Mouse (Mus musculus) c-Kit-positive CD71-negative TER-119-negative erythroid progenitor cells, embryonic 14.5 days (primary cell): Measurements from ENCODE around the gene Ccdc157.
"Not testable (repeated sequence)": the region's sequence is repeated elsewhere in the genome, so short reads cannot be mapped to it uniquely, and the experiment has no call there.

ENCODE experiments used
- DNase-seq: peaks from one replicate; pipeline ENCODE4 v3.0.0-alpha.2; 2013; ENCODE audit warnings: low read depth

The Ccdc157 gene

DNA sequence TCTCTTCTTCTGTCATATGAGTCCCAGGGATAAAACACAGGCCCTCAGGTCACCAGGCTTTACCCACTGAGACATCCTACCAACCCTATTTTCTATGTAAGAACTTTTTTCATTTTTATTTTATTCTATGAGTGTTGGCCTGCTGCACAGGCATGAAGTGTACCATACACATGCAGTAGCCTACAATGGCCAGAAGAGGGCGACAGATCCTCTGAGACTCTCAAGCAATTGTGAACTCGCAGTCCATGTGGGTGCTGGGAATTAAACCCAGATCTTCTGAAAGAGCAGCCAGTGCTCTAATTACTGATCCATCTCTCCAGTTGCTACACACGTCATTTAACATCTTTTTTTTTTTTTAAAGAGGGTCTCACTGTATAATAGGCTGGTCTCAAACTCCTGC is 26.6 kb downstream of the Ccdc157 start:
- DNase-seq, result no peak

DNA sequence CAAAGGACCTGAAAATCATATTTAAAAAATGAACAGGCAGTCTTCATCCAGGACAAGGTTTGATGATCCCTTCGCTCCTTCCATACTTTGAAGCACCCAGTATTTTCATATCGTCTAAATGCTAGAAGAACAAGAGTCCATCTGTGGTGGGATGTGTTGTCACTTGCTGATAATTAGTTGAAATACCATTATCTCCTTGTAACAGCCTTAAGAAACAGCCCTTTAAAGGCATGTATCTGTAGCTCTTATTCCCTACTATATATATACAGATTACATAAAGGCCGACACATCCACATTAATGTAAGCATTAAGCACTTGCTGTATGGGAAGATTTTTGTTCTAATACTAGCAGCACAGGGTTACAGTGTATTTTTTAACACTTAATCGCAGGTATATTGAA is 31.6 kb downstream of the Ccdc157 start:
- not testable (repeated sequence) for DNase-seq

DNA sequence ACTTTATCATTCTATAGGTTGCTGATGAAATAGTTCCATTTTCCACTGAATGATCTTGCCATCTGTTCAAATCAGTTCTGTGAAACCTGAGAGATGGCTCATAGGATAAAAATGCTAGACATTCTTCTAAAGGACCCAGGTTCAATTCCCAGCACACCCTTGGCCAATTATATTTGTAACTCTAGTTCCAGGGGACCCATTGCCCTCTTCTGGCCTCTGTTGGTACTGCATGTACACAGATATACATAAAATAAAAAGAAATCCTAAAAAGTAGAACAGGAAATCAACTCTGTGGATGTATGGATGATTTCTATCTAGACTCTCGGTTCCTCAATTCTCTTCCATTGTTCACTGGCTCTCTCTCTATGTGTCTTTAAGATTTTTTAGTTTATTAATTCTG is 33.0 kb downstream of the Ccdc157 start:
- no peak for DNase-seq

DNA sequence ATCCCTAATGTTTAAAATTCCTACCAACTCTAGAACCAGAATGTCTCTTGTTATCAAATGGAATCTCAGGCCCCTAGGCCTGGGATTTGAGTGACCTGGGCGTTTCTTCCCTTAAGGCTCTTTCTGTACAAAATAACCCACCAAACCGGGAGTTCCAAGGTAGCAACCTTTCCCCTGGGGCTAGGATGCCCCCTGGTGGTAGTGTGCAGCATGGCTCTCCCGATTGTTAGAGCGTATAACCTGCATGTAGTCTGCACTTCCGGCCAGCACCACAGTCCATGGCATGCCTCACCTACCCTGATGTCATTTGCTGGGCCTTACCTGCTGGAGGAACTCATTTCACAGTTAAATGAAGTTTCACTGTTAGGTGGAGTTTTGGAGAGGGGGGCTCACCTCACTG is 36.2 kb downstream of the Ccdc157 start:
- DNase-seq, result no peak

DNA sequence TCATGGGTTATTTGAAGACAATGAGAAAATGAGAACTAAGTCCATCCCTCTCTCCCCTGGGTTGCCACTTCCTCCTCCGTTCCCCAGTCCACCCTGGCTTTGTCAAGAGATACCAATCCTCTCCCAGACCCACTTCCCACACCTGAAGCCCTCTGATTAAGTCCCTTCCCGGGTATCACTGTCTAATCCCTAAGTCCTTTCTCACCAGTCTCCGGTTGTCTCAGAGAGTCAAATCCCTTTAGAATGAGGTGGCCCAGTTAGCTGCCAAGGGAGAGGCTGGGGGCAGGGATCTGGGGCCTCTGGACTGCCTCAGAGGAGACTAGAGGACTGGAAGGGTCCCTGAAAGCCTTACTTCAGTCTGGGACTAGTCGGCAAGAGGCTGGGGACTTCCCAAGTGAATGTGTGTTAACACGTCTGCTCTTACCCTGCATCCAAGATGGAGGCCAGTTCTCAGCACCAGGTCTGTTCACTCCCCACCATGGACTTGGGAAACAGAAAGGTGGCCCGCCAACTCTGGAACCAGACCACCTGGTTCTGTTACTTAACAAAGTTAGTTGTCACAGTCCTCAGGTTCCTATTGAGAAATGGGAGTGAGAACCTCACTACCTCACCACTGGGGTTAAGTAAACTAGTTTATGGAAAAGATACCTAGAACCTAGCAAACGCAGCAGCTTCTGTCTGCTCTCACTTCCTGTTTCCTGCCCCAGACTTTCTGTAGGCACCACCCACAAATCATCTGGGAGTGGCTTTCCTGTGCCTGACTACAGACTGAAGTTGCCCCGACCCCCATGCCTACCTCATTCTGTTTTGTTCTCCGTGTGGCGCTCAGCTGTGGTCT is 37.1 kb downstream of the Ccdc157 start, which contains the start of gene Sec14l2:
Sec14l2 (minus strand) TSS at position 674 of the 838 bp plus-strand sequence.
- DNase-seq, result no peak

DNA sequence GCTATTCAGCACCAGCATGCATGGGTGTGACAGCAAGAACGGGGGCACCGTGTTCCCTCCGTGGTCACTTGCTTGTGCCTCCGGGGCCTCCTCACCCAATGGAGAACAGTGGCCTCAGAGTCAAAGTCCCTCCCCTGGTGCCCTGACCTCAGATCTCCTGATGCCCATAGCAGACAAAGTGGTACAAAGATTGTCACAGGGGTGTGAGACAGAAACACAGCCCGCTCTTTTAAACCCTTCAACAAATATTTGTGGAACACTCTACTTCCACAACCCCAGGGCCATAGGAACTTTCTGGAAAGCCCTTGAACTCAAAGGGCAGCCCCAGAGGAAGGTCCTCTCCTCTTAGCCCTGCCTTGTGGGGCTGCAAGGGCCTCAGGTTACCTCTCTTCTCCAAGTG is 37.9 kb downstream of the Ccdc157 start:
- DNase-seq, result no peak

DNA sequence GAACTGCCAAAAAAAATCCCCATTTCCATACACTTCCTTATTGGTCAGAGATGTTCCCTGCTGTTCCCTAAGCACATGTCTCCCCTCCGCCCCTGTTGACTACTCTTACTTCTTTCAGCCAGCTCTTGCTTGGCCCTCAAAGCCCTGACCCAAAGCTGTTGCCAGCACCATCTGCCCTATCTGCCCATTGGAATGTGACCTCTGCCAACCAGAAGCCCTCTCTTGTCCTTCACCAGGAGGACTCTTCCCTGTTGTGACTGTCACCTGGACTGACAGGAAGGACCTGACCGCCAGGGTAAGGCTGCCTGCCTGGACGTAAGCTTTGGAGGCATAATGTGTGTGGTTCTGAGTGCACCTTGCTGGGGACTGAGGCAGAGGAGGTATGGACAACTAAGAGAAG is 38.4 kb downstream of the Ccdc157 start:
- no peak for DNase-seq

DNA sequence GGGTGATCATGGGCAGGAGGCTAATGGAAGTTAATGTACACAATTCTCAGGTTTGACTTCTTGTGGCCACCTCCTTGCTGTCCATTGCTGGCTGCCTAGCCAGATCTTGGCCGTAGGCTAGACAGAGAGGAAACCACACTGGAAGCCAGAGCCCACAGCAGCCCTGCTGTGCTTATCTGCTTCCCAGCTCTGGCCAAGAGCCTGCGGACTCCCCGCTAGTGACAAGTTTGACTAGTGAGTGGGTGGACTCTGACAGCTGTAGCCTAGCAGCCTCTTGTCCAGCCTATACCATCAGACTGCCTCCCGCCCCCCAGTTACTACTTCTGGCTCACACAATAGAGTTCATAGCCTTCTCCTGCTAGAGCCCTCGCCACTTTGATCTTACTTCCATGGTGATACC is 40.5 kb downstream of the Ccdc157 start:
- no peak for DNase-seq

DNA sequence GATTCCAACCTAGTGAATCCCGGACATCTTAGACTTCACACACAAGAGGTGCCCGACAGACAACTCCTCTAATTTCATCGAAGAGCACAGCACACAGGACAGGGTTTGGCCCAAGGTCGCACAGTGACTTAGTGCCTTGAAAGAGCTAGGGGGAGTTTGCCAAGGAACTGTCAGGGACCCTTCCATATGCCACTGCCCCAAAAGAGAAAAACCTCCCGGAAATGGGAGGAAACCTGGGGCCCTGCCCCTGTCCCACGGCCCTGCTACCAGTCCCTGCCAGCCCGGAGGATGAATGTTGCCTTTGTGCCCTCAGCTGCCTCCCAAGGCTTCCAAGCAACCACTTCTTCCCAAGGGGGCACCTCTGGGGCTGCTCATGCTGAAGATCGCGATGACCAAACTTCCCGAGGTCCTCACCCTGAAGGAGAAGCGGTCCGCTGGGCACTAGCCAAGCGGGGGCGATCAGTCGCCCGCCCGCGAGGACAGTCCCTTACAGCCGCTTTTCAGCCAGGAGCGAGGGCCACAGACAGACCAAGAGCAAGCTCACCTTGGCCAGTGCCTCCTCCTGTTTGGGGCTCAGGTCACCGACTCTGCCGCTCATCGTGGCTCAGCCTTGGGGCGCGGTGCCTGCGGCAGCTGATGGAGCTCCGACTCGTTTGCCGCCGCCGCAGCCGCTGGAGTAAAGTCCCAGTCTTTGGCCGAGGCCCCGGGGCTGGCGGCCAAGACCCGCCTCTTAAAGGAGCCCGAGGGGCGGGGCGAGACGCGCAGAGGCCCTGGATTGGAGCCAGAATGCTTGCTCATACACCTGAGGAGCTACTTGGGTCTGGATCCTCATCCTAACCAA is 41.8 kb downstream of the Ccdc157 start:
- no peak for DNase-seq

DNA sequence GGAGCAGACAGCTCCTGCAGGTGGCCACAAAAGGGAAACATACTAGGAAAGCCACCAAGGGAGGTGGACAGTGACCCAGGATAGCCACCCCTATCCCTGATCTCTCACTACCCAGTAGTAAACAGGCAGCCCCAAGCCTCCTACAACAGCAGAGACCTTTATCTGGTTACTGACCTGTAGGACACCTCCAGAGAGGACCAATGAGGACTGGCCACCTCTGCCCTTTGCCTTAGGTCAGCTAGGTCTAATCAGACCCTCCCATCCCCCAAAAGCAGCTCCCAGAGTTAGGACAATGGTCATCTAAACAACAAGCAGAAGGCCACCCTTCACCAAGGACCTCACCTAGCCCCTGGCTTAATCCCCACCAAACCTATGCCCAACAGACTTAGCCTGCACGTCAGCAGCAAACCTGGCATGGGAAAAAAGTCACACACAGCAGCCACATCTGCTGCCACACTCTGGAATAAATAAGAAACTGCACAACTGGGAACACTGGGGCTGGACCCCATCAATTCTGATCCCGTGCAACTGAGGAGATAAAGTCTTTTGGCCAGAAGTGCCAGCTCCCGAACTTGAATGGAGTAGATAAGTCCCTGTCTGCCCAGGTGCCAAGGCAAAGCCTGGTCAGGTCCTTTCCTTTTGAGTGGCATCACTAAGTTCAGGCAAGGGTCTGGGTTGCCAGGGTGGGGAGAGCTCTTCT is 42.6 kb downstream of the Ccdc157 start:
- DNase-seq, result no peak

DNA sequence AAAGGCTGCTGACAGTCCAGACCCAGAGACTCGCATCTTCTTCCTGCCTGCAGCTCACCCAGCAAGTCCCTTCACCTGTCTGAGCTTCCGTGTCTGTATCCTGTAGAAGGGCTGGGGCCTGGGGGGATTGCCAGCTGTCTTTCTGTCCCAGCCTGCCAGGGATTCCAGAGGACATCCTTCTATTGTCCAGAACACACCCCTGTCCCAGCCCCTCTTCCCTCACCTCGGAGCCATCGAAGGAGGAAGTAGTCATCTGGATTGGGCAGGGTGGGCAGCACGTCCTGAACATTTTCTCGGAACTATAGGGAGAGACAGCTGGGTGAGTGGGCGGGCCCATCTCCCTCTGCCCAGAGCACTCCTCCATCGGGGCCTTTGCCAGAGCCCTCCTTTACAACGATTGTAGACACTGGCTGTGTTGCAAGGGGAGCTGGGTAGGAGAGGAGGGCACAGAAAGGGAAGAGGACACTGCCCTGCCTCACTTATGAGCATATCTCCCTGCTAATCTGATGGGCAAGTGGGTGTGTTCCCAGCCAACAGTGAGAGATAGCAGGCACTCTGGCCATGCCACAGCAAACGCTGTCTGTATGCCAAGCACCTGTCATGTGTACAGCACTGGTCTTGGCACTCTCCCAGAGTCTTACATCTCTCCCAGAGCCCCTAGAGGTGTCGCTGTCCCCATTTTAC is 43.5 kb downstream of the Ccdc157 start:
- no peak for DNase-seq

DNA sequence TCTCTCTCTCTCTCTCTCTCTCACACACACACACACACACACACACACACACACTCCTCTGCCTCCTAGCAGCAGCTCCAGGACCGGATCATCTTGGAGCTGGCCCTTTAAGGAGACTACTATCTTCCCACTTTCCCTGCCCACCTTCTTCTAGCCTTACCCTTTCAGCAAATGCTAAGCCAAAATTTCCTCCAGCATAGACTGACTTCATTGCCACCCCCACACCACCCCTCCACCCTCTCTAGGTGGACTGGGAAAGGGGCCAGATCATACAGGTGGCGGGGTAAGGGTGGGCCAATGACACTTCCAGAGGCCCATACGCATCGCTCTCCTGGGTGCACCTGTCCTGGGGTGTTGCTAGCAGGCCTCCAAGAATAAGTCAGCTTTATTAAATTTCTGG is 44.7 kb downstream of the Ccdc157 start:
- DNase-seq, result no peak

DNA sequence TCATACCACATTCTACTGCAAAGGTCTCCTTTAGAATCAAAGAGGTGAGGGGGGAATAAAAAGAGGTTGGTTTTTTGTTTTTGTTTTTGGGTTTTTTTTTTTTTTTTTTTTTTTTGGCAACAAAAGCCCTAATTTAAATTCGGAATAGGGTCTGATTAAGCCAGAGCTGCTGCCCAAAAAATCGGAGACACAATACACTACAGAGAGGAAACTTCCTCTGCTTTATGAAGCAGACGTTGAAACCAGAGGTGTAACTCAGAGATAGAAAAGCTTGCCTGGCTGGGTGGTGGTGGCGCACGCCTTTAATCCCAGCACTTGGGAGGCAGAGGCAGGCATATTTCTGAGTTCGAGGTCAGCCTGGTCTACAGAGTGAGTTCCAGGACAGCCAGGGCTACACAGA is 45.6 kb downstream of the Ccdc157 start:
- not testable (repeated sequence) for DNase-seq

DNA sequence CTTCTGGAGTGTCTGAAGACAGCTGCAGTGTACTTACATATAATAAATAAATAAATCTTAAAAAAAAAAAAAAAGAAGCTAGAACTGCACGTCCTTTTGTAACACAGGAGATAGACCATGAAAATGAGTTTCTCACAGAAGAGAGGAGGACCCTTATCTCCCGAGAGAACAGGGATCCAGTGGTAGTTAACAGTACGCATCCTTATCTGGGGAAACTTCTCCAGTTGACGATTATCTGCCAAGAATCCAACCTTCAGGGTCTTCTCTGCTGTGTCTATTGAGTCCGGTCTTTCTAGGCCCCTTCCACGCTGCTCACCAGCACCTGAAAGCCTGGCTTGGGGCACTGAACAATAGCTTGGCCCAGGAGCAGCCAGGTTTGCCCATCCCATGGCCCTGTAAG is 46.1 kb downstream of the Ccdc157 start:
- no peak for DNase-seq

DNA sequence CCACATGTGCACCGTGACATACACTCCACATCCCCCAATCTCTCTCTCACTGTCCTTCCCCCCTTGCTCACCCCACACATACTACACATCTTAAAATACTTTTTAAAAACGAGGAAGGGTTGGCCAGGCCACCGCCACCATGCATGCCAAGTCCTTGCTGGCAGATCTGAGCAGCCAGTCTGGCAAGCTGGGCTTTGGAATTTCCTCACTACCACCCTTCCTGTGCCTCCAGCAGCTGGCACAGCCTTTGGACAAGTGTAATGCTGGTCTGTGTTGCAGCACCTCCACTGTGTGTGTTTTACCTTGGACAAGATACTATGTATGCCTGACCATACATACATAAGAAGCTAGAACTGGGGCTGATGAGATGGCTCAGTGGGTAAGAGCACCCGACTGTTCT is 46.6 kb downstream of the Ccdc157 start:
- DNase-seq, result no peak

DNA sequence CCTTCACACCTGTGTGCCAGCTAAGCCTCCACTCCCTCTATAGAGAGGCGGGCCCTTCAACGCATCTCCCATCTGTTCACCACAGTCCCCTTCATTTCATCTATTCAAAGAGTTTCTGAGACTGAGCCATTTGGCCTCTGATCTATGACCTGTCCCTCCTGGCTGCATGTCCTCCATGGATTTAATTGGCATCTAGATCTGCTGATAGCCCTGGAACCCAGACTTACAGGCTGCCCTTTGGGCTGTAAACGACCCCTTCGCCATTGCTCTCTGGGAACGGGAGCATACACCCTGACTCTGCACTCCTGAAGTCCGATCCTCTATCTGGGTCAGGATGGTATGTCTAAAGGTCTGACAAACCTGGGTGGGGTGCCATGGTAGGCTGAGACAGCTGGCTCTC is 47.2 kb downstream of the Ccdc157 start:
- DNase-seq, result no peak

DNA sequence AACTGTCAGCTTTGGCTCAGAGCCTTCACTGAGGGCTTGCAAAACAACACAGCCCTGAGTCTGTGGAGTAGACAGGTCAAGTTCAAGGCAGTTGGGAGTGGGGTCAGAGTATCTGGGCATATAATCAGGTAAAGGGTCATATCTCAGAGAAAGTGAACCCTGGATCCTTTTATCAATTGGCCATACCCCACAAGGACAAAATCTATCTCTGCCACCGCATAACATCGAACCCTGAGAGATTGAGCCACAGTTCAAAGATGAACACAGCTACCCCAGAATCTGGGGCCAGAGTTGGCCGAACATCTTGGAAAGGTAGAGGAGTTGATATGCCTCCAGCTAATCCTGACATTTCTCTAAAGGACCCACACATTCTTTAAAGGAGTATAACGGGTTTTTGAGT is 48.1 kb downstream of the Ccdc157 start:
- no peak for DNase-seq

DNA sequence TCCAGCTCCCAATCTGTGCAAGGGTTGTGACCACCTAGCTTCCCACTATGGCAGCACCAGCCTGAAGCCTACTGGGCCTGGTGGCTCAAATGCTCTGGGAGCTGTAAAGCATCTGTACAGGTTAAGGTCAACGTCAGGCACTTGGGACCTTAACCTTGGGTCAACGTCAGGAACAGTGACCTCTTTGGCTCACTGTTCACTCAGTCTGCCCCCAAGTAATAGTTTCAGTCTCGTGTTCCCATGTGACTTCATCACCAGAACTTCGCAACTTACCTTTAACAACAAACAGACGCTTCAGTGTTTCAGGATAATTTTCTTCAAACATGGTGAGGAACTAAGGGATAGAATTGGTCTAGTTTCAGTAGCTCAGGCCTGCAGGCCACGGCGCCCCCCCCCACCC is 51.4 kb downstream of the Ccdc157 start:
- no peak for DNase-seq

DNA sequence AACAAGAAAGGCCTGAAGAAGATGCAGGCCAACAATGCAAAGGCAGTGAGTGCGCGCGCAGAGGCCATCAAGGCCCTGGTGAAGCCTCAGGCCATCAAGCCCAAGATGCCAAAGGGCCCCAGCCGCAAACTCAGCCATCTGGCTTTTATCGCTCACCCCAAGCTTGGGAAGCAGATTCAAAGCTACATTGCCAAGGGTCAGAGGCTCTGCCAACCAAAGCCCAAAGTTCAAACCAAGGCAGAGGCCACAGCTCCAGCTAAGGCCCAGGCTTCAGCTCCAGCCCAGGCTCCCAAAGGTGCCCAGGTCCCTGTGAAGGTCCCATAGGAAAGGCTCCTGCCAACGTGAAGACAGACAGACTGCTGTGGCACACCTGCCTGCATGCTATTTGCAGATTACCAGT is 52.2 kb downstream of the Ccdc157 start:
- DNase-seq, result not testable (repeated sequence)

DNA sequence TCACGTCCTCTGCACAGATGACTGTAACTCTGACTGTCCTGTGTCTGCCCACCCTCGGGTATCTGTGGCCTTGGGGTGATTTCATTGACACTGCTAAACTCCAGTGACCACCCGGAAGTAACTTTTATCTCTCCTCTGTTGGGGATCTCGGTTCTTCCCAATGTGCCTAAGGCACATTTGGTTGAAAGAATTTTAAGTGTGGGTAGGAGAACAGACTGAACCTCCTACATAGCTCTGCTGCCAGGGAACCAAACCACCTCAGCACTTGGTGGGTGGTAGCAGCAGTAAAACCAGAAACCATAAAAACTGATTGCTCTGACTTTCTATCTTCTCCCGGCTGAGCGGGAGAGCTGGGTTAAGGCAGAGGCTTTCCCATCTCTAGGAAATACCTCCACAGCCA is 54.6 kb downstream of the Ccdc157 start:
- DNase-seq, result no peak

DNA sequence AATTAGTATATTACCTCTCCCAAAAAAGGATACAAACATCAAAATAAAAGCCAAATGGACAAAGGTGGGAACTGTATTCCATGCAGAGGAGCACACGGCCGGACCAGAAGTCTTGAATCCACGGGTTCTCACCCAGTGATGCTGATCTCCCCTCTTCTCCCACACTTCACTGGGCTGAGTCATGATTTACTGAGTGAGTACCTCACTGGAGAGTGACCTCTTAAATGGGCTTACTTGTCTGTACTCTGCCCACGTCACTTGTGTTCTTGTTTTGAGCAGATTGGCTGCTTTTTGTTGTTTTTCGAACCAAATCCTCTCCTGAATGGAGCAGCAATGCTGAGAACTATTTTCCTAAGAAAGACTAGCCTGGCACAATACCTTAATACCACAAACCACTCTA is 55.1 kb downstream of the Ccdc157 start:
- DNase-seq, result no peak

DNA sequence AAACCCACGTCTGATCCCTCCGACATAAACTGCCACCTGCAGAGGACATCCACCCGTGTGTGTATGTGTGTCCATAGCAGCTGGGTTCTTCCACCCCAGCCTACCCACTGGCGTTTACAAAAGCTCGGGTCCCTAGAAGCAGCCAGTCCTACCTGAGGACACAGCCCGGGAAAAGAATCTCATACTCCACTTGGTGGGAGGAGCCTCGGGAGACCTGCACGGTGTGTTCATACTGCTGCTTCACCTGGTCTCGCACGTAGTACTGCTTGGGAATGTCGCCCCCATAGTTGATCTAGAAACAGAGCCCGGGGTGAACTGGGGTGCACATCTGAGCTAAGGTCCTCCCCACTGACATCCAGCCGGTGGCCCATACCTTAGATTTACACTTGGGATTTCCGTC is 56.6 kb downstream of the Ccdc157 start:
- DNase-seq, result no peak
